Mouse (Mus musculus) CH12.LX (cell line): ENCODE data around the gene Zmynd8. TPM values are rescaled to one million over a fixed set of nuclear protein-coding genes. Genes with fewer than 3 reads are reported as not detected.
A peak's percentile ranks its signal among the peaks of the same experiment; 100 is the strongest.

ENCODE experiments used
- DNase-seq: peaks from one replicate; pipeline ENCODE4 v3.0.0-alpha.2; 2013; ENCODE audit errors: extremely low read depth
- H3K27ac ChIP-seq: 2 replicates; pipeline ENCODE4 v1.5.1; 2012; ENCODE audit warnings: low read depth, mild to moderate bottlenecking, control low read depth, moderate library complexity; ENCODE audit not compliant: insufficient read depth
- H3K27me3 ChIP-seq: replicated peaks from 2 replicates; pipeline ENCODE3; 2012; ENCODE audit warnings: inconsistent platforms
- H3K36me3 ChIP-seq, 2 experiments: replicated peaks in 1 of 2; 2 replicates each; pipeline versions ENCODE3 to v1.6.1; 2012; ENCODE audit warnings: inconsistent platforms in 1 of 2, low read length in 1 of 2, mild to moderate bottlenecking in 1 of 2, mixed read lengths in 1 of 2, moderate library complexity in 1 of 2; ENCODE audit not compliant: control insufficient read depth in 1 of 2, insufficient read depth in 1 of 2
- H3K4me1 ChIP-seq, 2 experiments: 2 replicates each; pipeline ENCODE4 v1.6.1; 2012; ENCODE audit warnings: inconsistent platforms in 1 of 2, moderate library complexity in 1 of 2; ENCODE audit not compliant: insufficient read depth in 2 of 2, control insufficient read depth in 1 of 2
- H3K4me2 ChIP-seq: 2 replicates; pipeline ENCODE4 v1.6.1; 2012; ENCODE audit warnings: low read depth, mild to moderate bottlenecking, control low read depth; ENCODE audit not compliant: poor library complexity, insufficient read depth, severe bottlenecking
- H3K4me3 ChIP-seq, 3 experiments: fragments of 150-350 bp in 1 of 3; sonication (generic) in 1 of 3; replicated peaks in 1 of 3; 2 replicates each; pipeline versions ENCODE3 to v1.5.1; 2011 to 2012; ENCODE audit warnings: low read depth in 2 of 3, low read length in 2 of 3, mild to moderate bottlenecking in 2 of 3, moderate library complexity in 2 of 3, control low read depth in 1 of 3, improper control_type of control experiment in 1 of 3, inconsistent platforms in 1 of 3, mixed read lengths in 1 of 3; ENCODE audit not compliant: poor library complexity in 1 of 3
- H3K79me2 ChIP-seq: replicated peaks from 2 replicates; pipeline ENCODE4 v1.6.1; 2012; ENCODE audit warnings: mild to moderate bottlenecking, moderate library complexity; ENCODE audit not compliant: control insufficient read depth, poor library complexity, insufficient read depth, severe bottlenecking; ENCODE audit errors: extremely low read depth
- H3K9ac ChIP-seq: 2 replicates; pipeline ENCODE4 v1.6.1; 2012; ENCODE audit warnings: low read depth, mild to moderate bottlenecking, control low read depth, moderate library complexity; ENCODE audit not compliant: insufficient read depth
- H3K9me3 ChIP-seq: replicated peaks from 2 replicates; pipeline ENCODE3; 2012; ENCODE audit warnings: low read length, inconsistent platforms, mixed read lengths
- BHLHE40 ChIP-seq: IDR thresholded peaks from 2 replicates; pipeline ENCODE4 v1.6.1; 2011; ENCODE audit warnings: mild to moderate bottlenecking, low read depth, low read length, improper control_type of control experiment
- CHD1 ChIP-seq: IDR thresholded peaks from 2 replicates; pipeline ENCODE4 v1.6.1; 2012; ENCODE audit warnings: low read depth, low read length, improper control_type of control experiment, inconsistent platforms
- CHD2 ChIP-seq: IDR thresholded peaks from 2 replicates; pipeline ENCODE4 v1.6.1; 2011; ENCODE audit warnings: low read length, improper control_type of control experiment
- CTCF ChIP-seq, 2 experiments: IDR thresholded peaks in 1 of 2; conservative IDR thresholded peaks in 1 of 2; 2 replicates each; pipeline ENCODE4 v1.5.1; 2011 to 2012; ENCODE audit warnings: low read depth in 2 of 2, low read length in 2 of 2, improper control_type of control experiment in 1 of 2, inconsistent platforms in 1 of 2, mild to moderate bottlenecking in 1 of 2, moderate library complexity in 1 of 2
- E2F4 ChIP-seq: IDR thresholded peaks from 2 replicates; pipeline ENCODE4 v1.6.1; 2011; ENCODE audit warnings: low read depth, low read length, improper control_type of control experiment; ENCODE audit not compliant: insufficient replicate concordance
- ELF1 ChIP-seq: IDR thresholded peaks from 2 replicates; pipeline ENCODE4 v1.6.1; 2014; ENCODE audit warnings: low read depth, mild to moderate bottlenecking, inconsistent platforms, low read length, improper control_type of control experiment
- EP300 ChIP-seq: IDR thresholded peaks from 2 replicates; pipeline ENCODE4 v1.6.1; 2011; ENCODE audit warnings: low read length, improper control_type of control experiment
- ETS1 ChIP-seq: conservative IDR thresholded peaks from 2 replicates; pipeline ENCODE4 v1.6.1; 2012; ENCODE audit warnings: low read depth, mild to moderate bottlenecking, inconsistent platforms, low read length, improper control_type of control experiment, moderate library complexity
- GABPA ChIP-seq: IDR thresholded peaks from 2 replicates; pipeline ENCODE4 v1.6.1; 2012; ENCODE audit warnings: low read depth, low read length, improper control_type of control experiment, inconsistent platforms; ENCODE audit not compliant: insufficient replicate concordance
- HCFC1 ChIP-seq: IDR thresholded peaks from 2 replicates; pipeline ENCODE4 v1.6.1; 2012; ENCODE audit warnings: low read depth, mild to moderate bottlenecking, inconsistent platforms, low read length, improper control_type of control experiment
- IRF4 ChIP-seq: IDR thresholded peaks from 2 replicates; pipeline ENCODE4 v1.6.1; 2014; ENCODE audit warnings: low read depth, mild to moderate bottlenecking, inconsistent platforms, low read length, improper control_type of control experiment
- JUN ChIP-seq: IDR thresholded peaks from 2 replicates; pipeline ENCODE4 v1.6.1; 2011; ENCODE audit warnings: low read depth, mild to moderate bottlenecking, low read length, improper control_type of control experiment, moderate library complexity; ENCODE audit not compliant: insufficient read depth
- JUND ChIP-seq: conservative IDR thresholded peaks from 2 replicates; pipeline ENCODE4 v1.6.1; 2011; ENCODE audit warnings: low read depth, low read length, improper control_type of control experiment
- KAT2A ChIP-seq: IDR thresholded peaks from 2 replicates; pipeline ENCODE4 v1.6.1; 2012; ENCODE audit warnings: low read length, improper control_type of control experiment, inconsistent platforms; ENCODE audit not compliant: insufficient replicate concordance
- MAFK ChIP-seq: IDR thresholded peaks from 2 replicates; pipeline ENCODE4 v1.6.1; 2011; ENCODE audit warnings: low read length, improper control_type of control experiment; ENCODE audit not compliant: insufficient replicate concordance
- MAX ChIP-seq: IDR thresholded peaks from 2 replicates; pipeline ENCODE4 v1.6.1; 2011; ENCODE audit warnings: low read length, improper control_type of control experiment
- MAZ ChIP-seq: IDR thresholded peaks from 2 replicates; pipeline ENCODE4 v1.6.1; 2012; ENCODE audit warnings: low read depth, mild to moderate bottlenecking, inconsistent platforms, low read length, improper control_type of control experiment, moderate library complexity
- MEF2A ChIP-seq: IDR thresholded peaks from 2 replicates; pipeline ENCODE4 v1.6.1; 2014; ENCODE audit warnings: low read depth, mild to moderate bottlenecking, inconsistent platforms, low read length, improper control_type of control experiment, borderline replicate concordance
- MXI1 ChIP-seq: IDR thresholded peaks from 2 replicates; pipeline ENCODE4 v1.6.1; 2011; ENCODE audit warnings: mild to moderate bottlenecking, low read depth, low read length, improper control_type of control experiment
- MYC ChIP-seq: IDR thresholded peaks from 2 replicates; pipeline ENCODE4 v1.6.1; 2011; ENCODE audit warnings: low read depth, mild to moderate bottlenecking, improper control_type of control experiment, low read length
- NRF1 ChIP-seq: IDR thresholded peaks from 2 replicates; pipeline ENCODE4 v1.6.1; 2014; ENCODE audit warnings: low read depth, mild to moderate bottlenecking, inconsistent platforms, low read length, improper control_type of control experiment, moderate library complexity
- PAX5 ChIP-seq: IDR thresholded peaks from 2 replicates; pipeline ENCODE4 v1.6.1; 2012; ENCODE audit warnings: low read length, inconsistent platforms, mixed read lengths
- POLR2A ChIP-seq: IDR thresholded peaks from 2 replicates; pipeline ENCODE4 v1.6.1; 2011; ENCODE audit warnings: low read depth, mild to moderate bottlenecking, improper control_type of control experiment, low read length
- POLR2AphosphoS2 ChIP-seq: IDR thresholded peaks from 2 replicates; pipeline ENCODE4 v1.6.1; 2011; ENCODE audit warnings: low read depth, low read length, improper control_type of control experiment
- RAD21 ChIP-seq: IDR thresholded peaks from 2 replicates; pipeline ENCODE4 v1.6.1; 2011; ENCODE audit warnings: low read depth, mild to moderate bottlenecking, low read length, improper control_type of control experiment, moderate library complexity
- SIN3A ChIP-seq: IDR thresholded peaks from 2 replicates; pipeline ENCODE4 v1.6.1; 2012; ENCODE audit warnings: low read length, improper control_type of control experiment, inconsistent platforms
- SMC3 ChIP-seq: IDR thresholded peaks from 2 replicates; pipeline ENCODE4 v1.6.1; 2011; ENCODE audit warnings: low read depth, low read length, improper control_type of control experiment
- TBP ChIP-seq: conservative IDR thresholded peaks from 2 replicates; pipeline ENCODE4 v1.6.1; 2011; ENCODE audit warnings: low read depth, low read length, improper control_type of control experiment
- TCF12 ChIP-seq: IDR thresholded peaks from 2 replicates; pipeline ENCODE4 v1.6.1; 2014; ENCODE audit warnings: low read depth, mild to moderate bottlenecking, inconsistent platforms, low read length, improper control_type of control experiment
- UBTF ChIP-seq: IDR thresholded peaks from 2 replicates; pipeline ENCODE4 v1.6.1; 2012; ENCODE audit warnings: low read depth, mild to moderate bottlenecking, inconsistent platforms, low read length, improper control_type of control experiment, moderate library complexity
- USF1 ChIP-seq: IDR thresholded peaks from 2 replicates; pipeline ENCODE4 v1.6.1; 2014; ENCODE audit warnings: low read depth, mild to moderate bottlenecking, inconsistent platforms, low read length, improper control_type of control experiment
- USF2 ChIP-seq: conservative IDR thresholded peaks from 2 replicates; pipeline ENCODE4 v1.6.1; 2011; ENCODE audit warnings: low read depth, low read length, improper control_type of control experiment
- ZC3H11A ChIP-seq: IDR thresholded peaks from 2 replicates; pipeline ENCODE4 v1.6.1; 2012; ENCODE audit warnings: low read depth, mild to moderate bottlenecking, inconsistent platforms, low read length, improper control_type of control experiment
- ZKSCAN1 ChIP-seq: IDR thresholded peaks from 2 replicates; pipeline ENCODE4 v1.6.1; 2012; ENCODE audit warnings: low read depth, inconsistent platforms, low read length, improper control_type of control experiment, borderline replicate concordance
- ZMIZ1 ChIP-seq: IDR thresholded peaks from 2 replicates; pipeline ENCODE4 v1.6.1; 2012; ENCODE audit warnings: low read depth, mild to moderate bottlenecking, inconsistent platforms, low read length, improper control_type of control experiment
- ZNF384 ChIP-seq: IDR thresholded peaks from 2 replicates; pipeline ENCODE4 v1.6.1; 2012; ENCODE audit warnings: low read depth, low read length, improper control_type of control experiment, inconsistent platforms
- dilution Hi-C: fragments of 300-500 bp; cut with MboI; formaldehyde crosslinking; loops from 2 replicates; pipeline ENCODE4 v1.14.3; 2020; ENCODE audit warnings: low sequenced_read_pairs; ENCODE audit not compliant: extremely low pct_unique_long_range_greater_than_20kb, extremely low pct_ligation_motif_present
- in situ Hi-C: fragments of 300-500 bp; cut with MboI; formaldehyde crosslinking; loops from 3 replicates; pipeline ENCODE4 v1.14.3; 2019; ENCODE audit warnings: low sequenced_read_pairs, low pct_ligation_motif_present, low pct_unique_long_range_greater_than_20kb, mixed read lengths
- polyA plus RNA-seq: library from polyadenylated mRNA; unstranded; fragments of >175 nt; gene quantifications from 2 replicates; pipeline ENCODE4 v1.2.1, GENCODE M21; 2012; ENCODE audit warnings: low read depth; ENCODE audit not compliant: insufficient read length
- total RNA-seq, 2 experiments: library from RNA; depleted of rRNA; stranded (reverse); fragments of 300-350 nt in 1 of 2; fragments of >200 nt in 1 of 2; gene quantifications; 2 replicates each; pipeline ENCODE4 v1.2.3; 2012 to 2014

Gene Zmynd8
- total and polyA plus RNA-seq, 3 experiments, result 33.6 to 84.5 (median 35.1) TPM

DNA sequence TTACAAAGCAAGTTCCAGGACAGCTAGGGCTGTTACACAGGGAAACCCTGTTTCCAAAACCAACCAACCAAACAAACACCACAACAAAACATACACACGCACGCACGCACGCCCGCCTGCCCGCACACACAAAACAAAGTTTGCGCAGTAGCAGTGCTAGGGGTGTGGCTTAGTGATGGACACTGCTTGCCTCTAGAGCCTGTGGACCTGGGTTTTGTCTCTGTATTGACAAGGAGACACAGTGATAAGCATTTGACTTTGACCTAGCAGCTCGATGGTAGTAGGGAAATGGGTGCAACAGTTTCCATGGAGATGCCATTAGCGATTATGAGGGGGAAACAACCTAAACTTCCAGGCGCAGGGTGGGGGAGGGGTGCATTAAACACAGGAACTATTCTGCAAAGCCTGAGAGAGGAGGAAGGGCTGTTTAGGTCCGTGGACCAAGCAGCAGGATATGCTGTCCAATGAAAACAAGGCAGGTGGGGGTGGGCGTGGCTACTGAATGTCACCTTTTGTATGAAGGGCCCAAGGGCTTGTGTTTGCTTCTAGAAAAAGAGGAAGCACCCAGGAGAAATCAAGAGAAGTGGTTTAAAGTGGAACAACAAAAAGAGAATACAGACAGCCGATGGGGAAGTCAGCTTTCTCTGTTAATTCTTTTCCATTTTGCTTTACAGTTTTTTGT is 23.4 kb upstream of the Zmynd8 start (continued):
- TF ChIP-seq ZMIZ1 (no peak), MEF2A (no peak), BHLHE40 (0 out of 2 replicates have a peak, but pooled peaks have one; percentile 11), TBP (peak; percentile 80), POLR2AphosphoS2 (no peak), USF1 (no peak)

DNA sequence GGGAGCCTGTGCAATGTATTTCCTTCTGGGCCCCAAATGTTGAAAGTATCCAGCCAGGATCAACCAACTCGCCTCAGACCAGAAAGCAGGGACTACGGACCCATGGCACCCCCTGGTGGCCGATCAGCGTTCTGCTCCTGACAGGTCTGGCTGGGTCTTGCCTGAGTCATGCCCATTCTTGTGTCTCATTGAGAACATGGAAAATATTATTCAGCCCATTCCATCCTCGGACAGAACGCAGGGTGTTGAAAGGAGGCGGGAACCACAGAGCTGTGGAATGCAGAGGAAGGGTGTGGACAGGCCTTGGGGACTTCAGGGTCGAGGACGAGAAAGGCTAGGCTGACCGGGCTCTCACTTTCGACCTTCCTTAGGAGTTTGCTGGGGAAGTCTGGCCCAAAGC is 15.5 kb upstream of the Zmynd8 start:
- no peaks in the 10 kb centered on the region for H3K27me3 ChIP-seq
- no peak overlapping the region for H3K9ac ChIP-seq
- H3K4me2 ChIP-seq, result peak overlapping the region; percentile 37; the same call in 1 of the 2 replicates
- peak; percentile 91 for DNase-seq
- dilution Hi-C loops (no loop called here), in situ Hi-C loops (loop anchor here (5.0 to 25.0 kb wide), 3 partner anchors 92 to 377 kb away; no protein-coding TSS in a partner anchor)
- no peaks in the 10 kb centered on the region for H3K36me3 ChIP-seq
- no peaks in the 10 kb centered on the region for H3K9me3 ChIP-seq
- no peak overlapping the region for H3K4me3 ChIP-seq
- peaks cover 0 to 20% of the 10 kb centered on the region in 2 experiments; a peak in 2 of 4 replicates for H3K4me1 ChIP-seq
- no peak overlapping the region for H3K27ac ChIP-seq
- no peaks in the 10 kb centered on the region for H3K79me2 ChIP-seq
- TF ChIP-seq POLR2A, result no peak
- no peak for TF ChIP-seq KAT2A
- TF ChIP-seq RAD21, result peak; percentile 99
- no peak; the same call in 1 of the 2 replicates for TF ChIP-seq ZNF384
- no peak for TF ChIP-seq MXI1
- peak; percentile 64; the same call in 1 of the 2 replicates for TF ChIP-seq IRF4
- TF ChIP-seq BHLHE40, result no peak; the same call in 1 of the 2 replicates
- TF ChIP-seq MAX, result peak; percentile 27; the same call in 1 of the 2 replicates
- no peak for TF ChIP-seq ZKSCAN1
- no peak for TF ChIP-seq USF1
- peak; percentile 88 for TF ChIP-seq JUN
- no peak for TF ChIP-seq PAX5
- no peak for TF ChIP-seq CHD2
- no peak for TF ChIP-seq UBTF
- TF ChIP-seq HCFC1, result no peak; the same call in 1 of the 2 replicates
- peak; percentile 99 for TF ChIP-seq SMC3
- TF ChIP-seq MYC, result no peak
- TF ChIP-seq MAFK, result 0 out of 2 replicates have a peak, but pooled peaks have one; percentile 19
- peak; percentile 97 for TF ChIP-seq ZC3H11A
- TF ChIP-seq TCF12, result 0 out of 2 replicates have a peak, but pooled peaks have one; percentile 36
- TF ChIP-seq EP300, result peak; percentile 57
- TF ChIP-seq ZMIZ1, result no peak
- 0 out of 2 replicates have a peak, but pooled peaks have one; percentile 42 for TF ChIP-seq ELF1
- TF ChIP-seq MAZ, result 0 out of 2 replicates have a peak, but pooled peaks have one; percentile 26
- peak; percentile 59; the same call in 1 of the 2 replicates for TF ChIP-seq MEF2A
- no peak for TF ChIP-seq E2F4
- TF ChIP-seq CHD1, result peak; percentile 75; the same call in 1 of the 2 replicates
- peak; percentile 88 for TF ChIP-seq JUND
- no peak for TF ChIP-seq TBP
- peak; percentile 82 to 98 for TF ChIP-seq CTCF (conservative IDR thresholded peaks at IDR 0.05 in 1 of 2, IDR thresholded peaks at IDR 0.05 in 1 of 2; ENCODE audit: low read depth in 2 of 2, low read length in 2 of 2)
- peak; percentile 53 for TF ChIP-seq ETS1
- TF ChIP-seq SIN3A, result peak; percentile 52; the same call in 1 of the 2 replicates
- no peak for TF ChIP-seq USF2
- no peak for TF ChIP-seq GABPA
- TF ChIP-seq NRF1, result no peak
